Mouse (Mus musculus) gastrocnemius, adult 8-10 months (tissue): ENCODE results near the gene Bpifc. TPM values are rescaled to one million over a fixed set of nuclear protein-coding genes. Genes with fewer than 3 reads are reported as not detected.

Experiments
- DNase-seq, 2 experiments: peaks; one replicate each; pipeline ENCODE4 v3.0.0; 2022; ENCODE audit warnings: low spot score in 2 of 2
- total RNA-seq, 4 experiments: library from RNA; stranded (reverse); gene quantifications; 2 replicates each; pipeline ENCODE4 v1.2.4; 2022

The Bpifc gene
- total RNA-seq, 4 experiments from 2014 or later, result not detected

- no peak for DNase-seq
These were observed 57.3 kb downstream of the Bpifc start for GRCm38 (mm10) chr10:85954429-85954828.

- no peak for DNase-seq
These were observed 58.3 kb downstream of the Bpifc start for GRCm38 (mm10) chr10:85953401-85953800.

GRCm38 (mm10) chr10:85951765-85952443 lies 59.8 kb downstream of the Bpifc start:
- no peak for DNase-seq

- no peak for DNase-seq
These were observed 63.1 kb downstream of the Bpifc start for GRCm38 (mm10) chr10:85948483-85949196.

- no peak for DNase-seq
These were observed 75.3 kb downstream of the Bpifc start for GRCm38 (mm10) chr10:85936280-85936965.

- no peak for DNase-seq
These were observed 81.7 kb downstream of the Bpifc start for GRCm38 (mm10) chr10:85929962-85930361.

GRCm38 (mm10) chr10:85929208-85929591 lies 82.5 kb downstream of the Bpifc start:
- no peak for DNase-seq

- peak in 1 of 2 experiments; percentile 6 for DNase-seq
These were observed 83.0 kb downstream of the Bpifc start for GRCm38 (mm10) chr10:85928499-85929207.

- DNase-seq, result no peak
These were observed 83.8 kb downstream of the Bpifc start, which contains the start of gene Ascl4 for GRCm38 (mm10) chr10:85927676-85928445. Gene Ascl4 (plus strand): TSS chr10:85927681.

GRCm38 (mm10) chr10:85916498-85917309 lies 95.0 kb downstream of the Bpifc start, which contains the start of gene Prdm4:
Gene Prdm4 (minus strand): TSS chr10:85917142.
- peak; percentile 95 to 98 for DNase-seq

Other genes with a start within 250 kb of the Bpifc start
- 10 to 100 TPM; 14.5 to 21.5 (median 17.7) TPM for gene Pwp1, start 182.4 kb downstream of the Bpifc start, total RNA-seq
- gene Prdm4, start 94.8 kb downstream of the Bpifc start, total RNA-seq, result 10 to 100 TPM; 14.2 to 19.6 (median 16.8) TPM
- not detected for gene Ascl4, start 84.2 kb downstream of the Bpifc start, total RNA-seq
- gene Rtcb, start 54.1 kb downstream of the Bpifc start, total RNA-seq, result 10 to 100 TPM; 41.6 to 53.8 (median 46.9) TPM
- 10 to 100 TPM in 2 of 4 experiments, 1 to 10 TPM in 2; 9.4 to 11.9 (median 10.1) TPM for gene Fbxo7, start 10.1 kb upstream of the Bpifc start, total RNA-seq